Mouse (Mus musculus) urinary bladder, postnatal 4 days (tissue): ENCODE measurements at regions not wholly inside any gene's neighbourhood (a gene's known extent, or its start where the extent isn't known, plus 50 kb on each side); places are given as distances from the start of the nearest gene placed in this dataset.

Experiments
- DNase-seq, 2 experiments: peaks; one replicate each; pipeline ENCODE4 v3.0.0; 2021 to 2022; ENCODE audit warnings: low spot score in 2 of 2

DNA sequence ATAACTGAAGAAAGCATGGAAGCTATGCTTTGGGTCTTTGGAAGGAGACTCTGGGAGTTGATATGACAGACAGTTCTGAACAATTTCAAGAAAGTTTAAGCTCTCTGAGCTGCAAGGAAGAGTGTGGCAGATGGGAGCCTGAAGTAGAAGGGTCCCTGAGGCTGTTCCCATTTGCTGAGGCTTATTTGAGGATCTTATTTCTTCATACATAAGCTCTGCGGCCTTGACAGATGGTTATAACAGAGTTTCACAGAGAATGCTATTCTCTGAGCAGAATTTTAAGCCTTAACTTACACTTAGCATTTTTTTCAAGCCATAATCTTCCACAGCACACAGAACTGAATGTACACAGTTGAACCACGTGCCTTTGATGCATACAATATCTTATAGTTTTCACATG, 278.7 kb downstream of the Plk2 start:
- DNase-seq: no peak

DNA sequence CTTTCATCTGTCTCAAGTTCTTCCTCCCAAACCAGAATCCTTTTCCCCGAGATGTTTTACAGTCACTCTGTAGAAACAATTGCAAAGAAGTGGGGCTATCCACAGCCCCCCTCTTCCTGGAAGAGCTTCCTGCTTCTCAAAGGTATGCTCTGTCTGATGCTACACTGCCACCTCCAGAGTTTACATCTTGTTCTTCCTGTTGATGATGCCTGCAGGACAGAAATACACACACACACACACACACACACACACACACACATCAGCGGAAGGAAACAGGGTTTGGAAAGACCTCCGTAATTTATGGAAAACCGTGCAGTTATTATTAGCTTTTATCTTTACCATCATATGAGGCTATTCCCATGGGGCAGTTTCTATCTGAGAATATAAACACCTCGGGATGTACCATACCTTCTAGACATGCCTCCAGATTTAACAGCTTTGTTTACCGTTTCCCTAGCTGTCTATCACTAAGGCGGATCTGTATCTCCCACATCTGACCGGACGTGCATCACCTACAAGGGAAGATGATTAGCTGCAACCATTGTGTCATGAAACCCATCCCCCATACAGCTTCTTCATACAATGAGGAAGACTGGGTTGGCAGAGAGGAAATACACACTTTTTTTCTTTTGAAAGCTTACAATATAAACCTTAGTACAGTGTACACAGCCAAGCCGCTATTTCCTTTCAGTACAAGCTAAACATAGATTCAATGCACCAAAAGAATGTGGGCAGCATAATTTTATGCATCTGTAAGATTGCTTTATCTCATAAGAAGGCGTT, 288.6 kb downstream of the Plk2 start:
- no peak for DNase-seq

DNA sequence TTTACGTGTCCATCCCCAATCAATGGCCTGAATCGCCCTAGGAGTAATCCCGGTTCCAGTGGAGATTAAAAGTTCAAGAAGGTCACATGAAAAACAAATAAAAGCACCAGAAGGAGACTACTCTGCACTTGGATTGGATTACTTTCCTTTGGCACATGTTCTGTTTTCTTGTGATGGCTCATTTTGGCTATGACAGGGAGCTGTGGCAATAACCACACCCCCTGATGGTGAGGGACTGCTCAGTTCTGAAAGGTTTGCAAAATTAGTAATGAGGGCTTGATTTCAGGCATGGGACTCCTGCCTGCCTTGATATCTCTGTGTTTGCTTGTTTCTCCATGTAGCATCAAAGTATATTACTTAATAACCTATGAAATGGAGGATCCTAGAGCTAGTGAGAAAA, 293.9 kb downstream of the Plk2 start:
- no peak for DNase-seq

DNA sequence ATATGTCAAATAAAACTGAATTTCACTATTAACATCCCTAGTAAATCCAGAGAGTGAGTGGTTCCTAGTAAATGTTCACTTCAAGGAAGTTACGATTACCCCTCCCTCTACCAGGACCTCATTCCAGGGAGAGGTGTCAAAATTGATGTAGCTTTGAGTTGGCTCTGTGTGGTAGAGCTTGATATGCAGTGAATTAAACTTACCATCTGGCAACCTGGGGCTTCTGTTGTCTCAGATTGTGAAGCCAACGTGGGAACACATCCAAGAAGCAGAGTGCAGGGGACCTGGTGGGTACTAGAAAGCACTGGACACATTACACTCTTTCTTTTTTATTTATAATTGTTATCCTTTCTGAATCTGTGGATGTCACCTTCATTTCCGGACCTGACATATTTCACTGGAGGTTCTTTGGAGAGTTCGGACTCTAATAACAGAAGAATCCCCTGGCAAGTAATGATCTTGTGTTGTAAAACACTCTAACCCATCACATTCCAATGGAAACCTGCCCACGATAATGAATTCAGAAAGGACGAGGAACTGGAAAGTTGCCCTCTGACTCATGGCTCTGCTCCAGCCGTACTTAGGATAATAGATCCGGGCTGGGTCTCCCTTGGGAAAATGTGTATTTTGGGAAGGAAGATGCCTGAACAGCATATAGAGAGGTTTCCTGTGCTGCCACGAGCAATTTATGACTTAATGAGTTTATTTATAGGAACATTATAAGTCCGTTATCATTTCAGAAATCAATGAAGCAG, 295.8 kb downstream of the Plk2 start:
- peak in 1 of 2 experiments; percentile 18 for DNase-seq

GRCm38 (mm10) chr13:110692696-110693095, 297.9 kb downstream of the Plk2 start:
- DNase-seq: no peak

DNA sequence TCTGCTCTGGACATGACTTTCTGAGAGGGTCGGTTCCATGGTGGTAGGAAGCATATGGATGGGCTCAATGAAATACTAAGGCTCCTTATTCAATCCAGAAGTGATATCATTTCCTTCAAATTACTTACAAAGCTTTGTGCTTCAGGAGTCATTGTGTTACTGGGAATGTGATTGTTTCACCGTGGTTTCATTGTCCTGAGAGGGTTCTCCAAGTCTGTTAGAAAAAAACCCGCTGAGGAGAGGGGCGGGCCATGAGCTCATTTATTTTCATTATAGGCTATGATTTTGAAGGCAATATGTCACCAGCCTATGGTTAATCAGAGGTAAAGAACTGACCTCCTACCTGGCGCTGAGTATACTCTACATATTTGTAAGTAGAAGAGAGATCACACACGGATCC, 300.0 kb downstream of the Plk2 start:
- DNase-seq: no peak

- DNase-seq: no peak
Measured at GRCm38 (mm10) chr13:110696549-110696948, 301.7 kb downstream of the Plk2 start.

DNA sequence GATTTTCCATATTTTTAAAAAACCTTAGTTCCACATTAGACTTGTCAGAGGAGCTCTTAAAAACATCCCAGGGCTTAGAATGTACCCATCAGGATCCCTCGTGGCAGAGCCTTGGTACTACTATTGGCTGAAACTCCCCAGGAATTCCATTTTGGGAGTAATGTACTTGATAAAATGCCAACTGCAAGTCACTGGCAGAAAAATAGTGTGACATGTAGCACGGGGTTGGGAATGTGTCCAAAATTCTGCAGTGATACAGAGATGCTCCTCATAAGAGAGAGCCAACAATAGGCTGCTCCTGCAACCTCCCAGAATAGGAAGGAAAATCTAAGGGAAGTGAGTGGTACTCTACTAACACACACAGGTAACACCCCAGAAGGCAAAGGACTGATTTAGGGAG, 309.4 kb downstream of the Plk2 start:
- no peak for DNase-seq

DNA sequence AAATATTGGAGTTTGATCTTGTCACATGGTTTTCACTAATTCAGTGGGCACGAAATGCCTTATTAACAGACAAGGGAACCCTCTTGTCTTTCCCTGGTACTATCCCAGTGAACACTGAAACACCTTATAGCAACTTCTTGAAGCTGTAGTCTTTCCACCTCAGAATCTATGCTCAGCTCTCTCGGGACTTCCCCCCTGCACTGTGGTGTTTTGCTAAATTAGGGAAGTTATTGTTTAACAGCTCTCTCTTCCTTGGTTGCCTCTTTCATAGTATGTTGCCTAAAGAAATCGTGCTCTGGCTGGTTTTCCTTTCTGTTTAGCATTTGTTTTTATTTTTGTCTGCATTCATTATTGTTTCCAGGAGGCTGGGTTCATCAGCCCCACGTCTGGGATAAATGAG, 316.0 kb downstream of the Plk2 start:
- DNase-seq: no peak

DNA sequence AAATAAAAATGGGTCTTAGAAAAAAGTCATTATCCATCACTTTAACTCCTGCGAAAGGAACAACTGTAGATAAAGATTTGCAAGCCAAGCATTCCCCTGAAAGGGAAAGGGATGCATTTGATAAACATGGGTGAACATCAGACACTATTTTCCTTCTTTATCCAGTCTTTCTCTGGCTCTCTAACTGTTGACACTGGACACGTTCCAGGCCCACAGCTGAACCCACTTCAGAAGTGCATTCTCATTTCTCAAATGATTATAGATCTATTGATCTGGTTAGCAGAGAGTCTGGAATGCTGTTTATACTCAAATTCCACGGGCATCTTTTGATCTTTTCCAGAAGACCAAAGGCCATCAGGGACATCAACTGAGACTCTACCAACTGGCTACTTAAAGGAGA, 317.7 kb downstream of the Plk2 start:
- no peak for DNase-seq

DNA sequence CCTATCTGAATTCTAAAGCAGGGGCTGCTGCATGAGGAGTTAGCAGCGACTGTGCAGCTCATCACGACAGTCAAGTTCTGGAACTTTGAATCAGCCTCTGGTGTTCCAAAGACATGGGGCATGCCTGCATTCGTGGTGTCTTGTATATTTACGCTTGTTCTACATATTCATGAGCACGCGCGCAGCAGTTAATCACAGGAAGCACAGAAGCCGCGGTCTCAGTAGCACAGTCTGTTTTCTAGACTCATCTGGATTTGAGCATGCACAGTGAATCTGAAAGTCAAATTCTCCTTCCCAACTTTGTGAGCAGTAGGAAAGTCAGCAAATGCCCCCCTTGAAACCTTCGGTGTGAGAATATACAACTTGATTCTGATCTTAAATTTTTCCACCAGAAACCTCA, 327.3 kb downstream of the Plk2 start:
- no peak for DNase-seq

GRCm38 (mm10) chr13:110722752-110723151, 327.9 kb downstream of the Plk2 start:
- DNase-seq: no peak

- no peak for DNase-seq
Measured at GRCm38 (mm10) chr13:110724836-110725235, 330.0 kb downstream of the Plk2 start.

DNA sequence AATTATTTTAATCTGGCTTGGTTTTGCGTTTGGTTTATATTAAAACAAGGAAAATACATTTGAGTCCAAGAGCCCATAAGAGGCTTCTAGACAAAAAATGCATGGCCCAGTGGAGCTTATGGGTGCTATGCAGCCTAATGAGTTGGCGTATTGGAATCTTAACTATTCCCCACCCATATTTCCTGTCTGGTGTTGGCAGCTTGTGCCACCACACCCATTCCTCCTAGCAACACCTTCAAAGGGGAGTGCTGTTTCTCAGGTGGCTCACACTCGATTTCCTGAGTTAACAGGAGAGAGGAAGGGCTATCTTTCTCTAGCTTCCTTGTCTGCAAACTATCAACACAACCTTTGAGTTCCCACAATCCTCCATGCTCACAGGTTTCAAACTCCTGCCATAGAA, 331.0 kb downstream of the Plk2 start:
- DNase-seq: no peak

DNA sequence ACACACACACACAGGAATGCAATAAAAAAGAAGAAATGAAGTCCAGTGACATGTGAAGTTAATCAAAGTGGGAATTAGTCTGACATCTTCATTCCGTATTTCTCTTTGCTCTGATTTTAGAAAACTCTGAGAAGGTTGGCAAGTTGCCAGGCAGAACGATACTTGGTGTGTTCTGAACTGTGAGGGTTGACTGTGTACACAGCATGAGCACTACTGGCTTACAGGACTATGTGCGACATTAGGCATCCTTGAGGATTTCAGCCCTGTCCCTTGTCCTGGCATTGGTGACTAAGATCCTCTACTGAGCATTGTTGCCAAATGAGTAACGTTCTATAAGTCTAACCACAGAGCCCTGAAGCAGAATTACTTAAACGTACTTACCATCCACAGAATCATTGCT, 340.7 kb downstream of the Plk2 start:
- DNase-seq: no peak

GRCm38 (mm10) chr13:110741576-110742206, 346.8 kb downstream of the Plk2 start:
- DNase-seq: no peak

GRCm38 (mm10) chr13:110747223-110747868, 352.5 kb downstream of the Plk2 start:
- peak in 1 of 2 experiments; percentile 25 for DNase-seq

- DNase-seq: no peak
Measured at GRCm38 (mm10) chr13:110752746-110753145, 357.9 kb downstream of the Plk2 start.

DNA sequence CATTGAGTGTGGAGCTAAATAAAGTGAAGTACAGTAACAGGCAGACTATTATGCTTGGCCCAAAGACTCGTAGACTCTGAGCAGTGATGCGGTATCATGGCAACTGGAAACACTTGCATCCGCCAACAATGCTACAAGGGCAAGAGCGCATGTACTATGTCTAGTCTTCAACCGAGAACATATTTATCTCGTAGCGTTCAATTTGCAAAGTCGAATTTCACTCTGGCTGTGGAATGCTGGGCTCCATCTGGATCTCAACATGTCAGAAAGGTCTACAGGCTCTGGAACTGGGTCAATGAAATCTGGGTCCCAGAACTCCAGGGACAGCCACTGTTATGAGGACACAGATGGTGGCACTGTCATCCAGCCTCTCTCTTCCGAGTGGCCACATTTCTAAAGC, 359.7 kb downstream of the Plk2 start:
- no peak for DNase-seq

- DNase-seq: no peak
Measured at GRCm38 (mm10) chr13:110756877-110757276, 362.0 kb downstream of the Plk2 start.

DNA sequence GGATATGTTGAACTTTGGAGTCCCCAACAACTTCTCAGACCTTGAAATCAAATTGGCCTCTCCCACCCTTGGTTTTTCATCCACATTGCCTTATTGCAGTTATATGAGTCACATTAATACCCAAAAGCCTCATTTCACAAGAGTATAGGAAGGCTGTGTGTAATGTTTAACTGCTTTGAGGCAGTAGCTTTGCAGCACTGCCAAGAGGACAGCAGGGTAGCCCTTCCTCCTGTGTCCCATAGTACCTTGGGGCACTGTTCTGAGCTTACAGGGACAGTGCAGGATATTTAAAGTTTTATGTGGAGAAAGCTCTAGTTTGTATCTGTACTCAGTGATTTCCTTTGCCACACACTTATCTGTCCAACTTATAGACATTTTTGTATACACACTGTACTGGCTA, 374.4 kb downstream of the Plk2 start:
- DNase-seq: no peak

DNA sequence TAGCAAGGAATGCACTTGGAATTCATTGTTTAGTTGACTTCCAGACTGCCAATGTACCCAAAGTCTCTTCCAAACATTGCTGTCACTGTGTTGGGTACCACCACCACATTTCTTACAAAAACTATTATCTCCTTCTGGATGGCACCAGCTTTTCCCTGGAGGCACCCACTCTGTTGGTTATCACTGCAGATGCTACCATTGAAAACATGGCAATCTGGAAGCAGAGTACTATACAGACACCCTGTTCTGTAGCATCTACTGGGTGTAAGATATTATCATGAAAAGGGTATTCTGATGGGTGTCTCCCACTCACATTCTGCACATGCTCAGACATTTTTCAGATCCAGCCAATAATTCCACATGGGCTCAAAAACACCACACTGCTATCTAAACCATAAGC, 380.4 kb downstream of the Plk2 start:
- DNase-seq: no peak
